Mouse (Mus musculus) liver, embryonic 14.5 days (tissue): ENCODE data around the gene Nup205. TPM values are rescaled to one million over a fixed set of nuclear protein-coding genes. Genes with fewer than 3 reads are reported as not detected.
A peak's percentile ranks its signal among the peaks of the same experiment; 100 is the strongest.

Source experiments
- ATAC-seq: fragments of 200-750 bp; cut with Nextera tagmentation; 2 replicates; pipeline ENCODE4 v1.8.0; 2017; ENCODE audit warnings: moderate number of reproducible peaks, mild to moderate bottlenecking, moderate library complexity; ENCODE audit not compliant: insufficient read depth
- DNase-seq, 3 experiments: peaks; one replicate each; pipeline ENCODE4 v3.0.0-alpha.2; 2012 to 2013; ENCODE audit warnings: low read depth in 3 of 3, low spot score in 3 of 3
- H3K27ac ChIP-seq: fragments of 300-500 bp; sonication (generic); 2 replicates; pipeline ENCODE4 v1.5.1; 2014; ENCODE audit warnings: moderate library complexity, mild to moderate bottlenecking, control low read depth, inconsistent platforms
- H3K27me3 ChIP-seq: fragments of 300-500 bp; sonication (generic); 2 replicates; pipeline ENCODE4 v1.6.1; 2014; ENCODE audit warnings: mild to moderate bottlenecking, low read length, moderate library complexity; ENCODE audit not compliant: control insufficient read depth, insufficient read depth
- H3K36me3 ChIP-seq: fragments of 300-500 bp; sonication (generic); replicated peaks from 2 replicates; pipeline ENCODE4 v1.6.1; 2014; ENCODE audit warnings: low read depth; ENCODE audit not compliant: control insufficient read depth, insufficient read depth
- H3K4me1 ChIP-seq, 2 experiments: fragments of 200-500 bp in 1 of 2; fragments of 300-500 bp in 1 of 2; sonication (generic) in 1 of 2; replicated peaks; 2 replicates each; pipeline ENCODE4 v1.6.1; 2012 to 2014; ENCODE audit warnings: antibody characterized with exemption in 1 of 2, inconsistent platforms in 1 of 2, low read length in 1 of 2; ENCODE audit not compliant: control insufficient read depth in 2 of 2, insufficient read depth in 2 of 2
- H3K4me2 ChIP-seq: fragments of 300-500 bp; sonication (generic); 2 replicates; pipeline ENCODE4 v1.6.1; 2014; ENCODE audit warnings: low read depth, mild to moderate bottlenecking, control low read depth, moderate library complexity
- H3K4me3 ChIP-seq, 2 experiments: fragments of 200-500 bp in 1 of 2; fragments of 300-500 bp in 1 of 2; sonication (generic) in 1 of 2; 2 replicates each; pipeline ENCODE4 v1.5.1; 2012 to 2014; ENCODE audit warnings: low read depth in 2 of 2, low read length in 2 of 2, mild to moderate bottlenecking in 2 of 2, control low read depth in 1 of 2, inconsistent platforms in 1 of 2, moderate library complexity in 1 of 2; ENCODE audit not compliant: insufficient read depth in 1 of 2
- H3K9ac ChIP-seq: fragments of 300-500 bp; sonication (generic); replicated peaks from 2 replicates; pipeline ENCODE4 v1.6.1; 2014; ENCODE audit warnings: mild to moderate bottlenecking, control low read depth, moderate library complexity
- H3K9me3 ChIP-seq: fragments of 300-500 bp; sonication (generic); 2 replicates; pipeline ENCODE4 v1.6.1; 2016; ENCODE audit warnings: low read length, mixed read lengths; ENCODE audit not compliant: control insufficient read depth
- CTCF ChIP-seq: IDR thresholded peaks from 2 replicates; pipeline ENCODE4 v1.5.1; 2016; ENCODE audit warnings: antibody characterized with exemption, low read depth, control low read depth
- EP300 ChIP-seq: IDR thresholded peaks from 2 replicates; pipeline ENCODE4 v1.6.1; 2016; ENCODE audit warnings: antibody characterized with exemption, low read depth
- WGBS: fragments of 180-500 bp; shearing (Covaris S2); extraction: QIAGEN DNeasy Blood & Tissue Kit; methylation state at CpG from one replicate; pipeline ENCODE4 v1.1.7; 2014; ENCODE audit not compliant: insufficient replicate concordance; 5-methylcytosine and 5-hydroxymethylcytosine counted together
- polyA plus RNA-seq, 2 experiments: library from polyadenylated mRNA; depleted of rRNA in 1 of 2; stranded (reverse) in 1 of 2; unstranded in 1 of 2; fragments of >200 nt; fragmentation: Nextera tagmentation in 1 of 2; extraction: Ambion mirVana in 1 of 2; gene quantifications; 2 replicates each; pipeline versions ENCODE4 v1.2.1 to v1.2.3; 2012 to 2014

Gene Nup205
- polyA plus RNA-seq, 2 experiments: 19.3 to 22.3 TPM

GRCm38 (mm10) chr6:35191198-35191597, 14.0 kb downstream of the Nup205 start:
- Histone ChIP-seq H3K4me2 (no peak overlapping the region), H3K4me3 (no peak overlapping the region), H3K27me3 (no peaks in the 10 kb centered on the region), H3K9me3 (no peaks in the 10 kb centered on the region), H3K9ac (no peak overlapping the region), H3K4me1 (no peaks in the 10 kb centered on the region), H3K27ac (no peak overlapping the region), H3K36me3 (peaks cover 58% of the 10 kb centered on the region)
- ATAC-seq (no peak), DNase-seq (no peak)
- no peak for TF ChIP-seq CTCF
- TF ChIP-seq EP300: no peak
- WGBS: 85% methylated on average over 8 of the region's 8 CpGs

GRCm38 (mm10) chr6:35225696-35226095, 48.5 kb downstream of the Nup205 start:
- WGBS: 88% methylated on average over 4 of the region's 4 CpGs

GRCm38 (mm10) chr6:35229415-35229814, 52.2 kb downstream of the Nup205 start:
- H3K9ac ChIP-seq: no peak overlapping the region
- H3K9me3 ChIP-seq: no peaks in the 10 kb centered on the region
- TF ChIP-seq EP300: no peak
- peak; percentile 8; the same call in 1 of the 2 replicates for TF ChIP-seq CTCF
- H3K36me3 ChIP-seq: peaks cover 50% of the 10 kb centered on the region
- no peak overlapping the region for H3K27ac ChIP-seq
- H3K4me3 ChIP-seq: no peak overlapping the region
- H3K4me1 ChIP-seq: no peaks in the 10 kb centered on the region
- WGBS: 82% methylated on average over 1 of the region's 1 CpGs
- H3K4me2 ChIP-seq: no peak overlapping the region
- ATAC-seq: no peak
- H3K27me3 ChIP-seq: no peaks in the 10 kb centered on the region
- DNase-seq: no peak

More at GRCm38 (mm10) chr6:35225696-35226095, 48.5 kb downstream of the Nup205 start:
- Histone ChIP-seq H3K9ac (no peak overlapping the region), H3K4me3 (no peak overlapping the region), H3K4me2 (no peak overlapping the region), H3K27ac (no peak overlapping the region), H3K27me3 (no peaks in the 10 kb centered on the region), H3K9me3 (no peaks in the 10 kb centered on the region), H3K36me3 (peaks cover 41% of the 10 kb centered on the region), H3K4me1 (no peaks in the 10 kb centered on the region)
- TF ChIP-seq CTCF (no peak), EP300 (no peak)
- ATAC-seq (no peak), DNase-seq (no peak)

- Histone ChIP-seq H3K4me2 (no peak overlapping the region), H3K9me3 (no peaks in the 10 kb centered on the region), H3K4me3 (no peak overlapping the region), H3K27me3 (no peaks in the 10 kb centered on the region), H3K27ac (no peak overlapping the region), H3K4me1 (no peaks in the 10 kb centered on the region), H3K36me3 (peaks cover 41% of the 10 kb centered on the region), H3K9ac (no peak overlapping the region)
- TF ChIP-seq CTCF (no peak), EP300 (no peak)
- WGBS: 82% methylated on average over 9 of the region's 9 CpGs
- ATAC-seq (no peak), DNase-seq (no peak)
Observed at GRCm38 (mm10) chr6:35236108-35236785, 59.0 kb downstream of the Nup205 start.

- H3K27me3 ChIP-seq: no peaks in the 10 kb centered on the region
- H3K36me3 ChIP-seq: peaks cover 44% of the 10 kb centered on the region
- TF ChIP-seq CTCF (peak; percentile 56), EP300 (no peak)
- no peak overlapping the region for H3K27ac ChIP-seq
- H3K9ac ChIP-seq: no peak overlapping the region
- H3K9me3 ChIP-seq: no peaks in the 10 kb centered on the region
- peaks cover 0 to 3% of the 10 kb centered on the region in 2 experiments; a peak in 1 of 4 replicates for H3K4me1 ChIP-seq
- ATAC-seq: no peak
- DNase-seq: no peak
- 84% methylated on average over 4 of the region's 4 CpGs for WGBS
- no peak overlapping the region for H3K4me3 ChIP-seq
- H3K4me2 ChIP-seq: no peak overlapping the region
Observed at GRCm38 (mm10) chr6:35243252-35243651, 66.0 kb downstream of the Nup205 start.
